Mouse (Mus musculus) forebrain, postnatal 0 days (tissue): ENCODE results near the gene Parp16. TPM values are rescaled to one million over a fixed set of nuclear protein-coding genes. Genes with fewer than 3 reads are reported as not detected.
"Not testable (repeated sequence)": the region's sequence is repeated elsewhere in the genome, so short reads cannot be mapped to it uniquely, and the experiment has no call there.

Experiments used
- ATAC-seq: fragments of 200-750 bp; cut with Nextera tagmentation; 2 replicates; pipeline ENCODE4 v1.8.0; 2017; ENCODE audit warnings: mild to moderate bottlenecking, moderate library complexity
- DNase-seq: peaks from one replicate; pipeline ENCODE4 v3.0.0-alpha.2; 2015
- H3K27ac ChIP-seq: fragments of 300-500 bp; sonication (generic); 2 replicates; pipeline ENCODE4 v1.5.1; 2014; ENCODE audit warnings: low read depth, mild to moderate bottlenecking, antibody characterized with exemption, low read length, moderate library complexity, mixed read lengths
- H3K27me3 ChIP-seq: fragments of 300-500 bp; sonication (generic); 2 replicates; pipeline ENCODE4 v1.6.1; 2014; ENCODE audit warnings: mild to moderate bottlenecking, low read length, mixed read lengths; ENCODE audit not compliant: insufficient read depth
- H3K36me3 ChIP-seq: fragments of 300-500 bp; sonication (generic); 2 replicates; pipeline ENCODE4 v1.6.1; 2014; ENCODE audit warnings: mild to moderate bottlenecking, moderate library complexity; ENCODE audit not compliant: insufficient read depth
- H3K4me1 ChIP-seq: fragments of 300-500 bp; sonication (generic); 2 replicates; pipeline ENCODE4 v1.6.1; 2014; ENCODE audit warnings: antibody characterized with exemption; ENCODE audit not compliant: insufficient read depth
- H3K4me2 ChIP-seq: fragments of 300-500 bp; sonication (generic); 2 replicates; pipeline ENCODE4 v1.6.1; 2014; ENCODE audit warnings: low read depth, mild to moderate bottlenecking, moderate library complexity
- H3K4me3 ChIP-seq: fragments of 300-500 bp; sonication (generic); 2 replicates; pipeline ENCODE4 v1.5.1; 2014; ENCODE audit warnings: low read depth, low read length, mixed read lengths
- H3K9ac ChIP-seq: fragments of 300-500 bp; sonication (generic); 2 replicates; pipeline ENCODE4 v1.6.1; 2014; ENCODE audit warnings: mild to moderate bottlenecking
- H3K9me3 ChIP-seq: fragments of 300-500 bp; sonication (generic); 2 replicates; pipeline ENCODE4 v1.6.1; 2016; ENCODE audit warnings: low read length
- CTCF ChIP-seq: sonication (generic); IDR thresholded peaks from 2 replicates; pipeline ENCODE4 v1.5.1; 2016; ENCODE audit warnings: antibody characterized with exemption, control low read depth, low read depth
- WGBS: fragments of 180-500 bp; shearing (Covaris S2); extraction: QIAGEN DNeasy Blood & Tissue Kit; methylation state at CpG from one replicate; pipeline ENCODE4 v1.1.7; 2014; 5-methylcytosine and 5-hydroxymethylcytosine counted together
- polyA plus RNA-seq: library from polyadenylated mRNA; unstranded; fragments of >200 nt; fragmentation: Nextera tagmentation; extraction: Ambion mirVana; gene quantifications from 2 replicates; pipeline ENCODE4 v1.2.1, GENCODE M21; 2015
- total RNA-seq: library from RNA; depleted of rRNA; stranded (reverse); fragments of >200 nt; gene quantifications from 2 replicates; pipeline ENCODE4 v1.2.3, GENCODE M21; 2014

The Parp16 gene
- total and polyA plus RNA-seq, 2 experiments from 2014 or later, result 6.1 to 6.7 TPM

DNA sequence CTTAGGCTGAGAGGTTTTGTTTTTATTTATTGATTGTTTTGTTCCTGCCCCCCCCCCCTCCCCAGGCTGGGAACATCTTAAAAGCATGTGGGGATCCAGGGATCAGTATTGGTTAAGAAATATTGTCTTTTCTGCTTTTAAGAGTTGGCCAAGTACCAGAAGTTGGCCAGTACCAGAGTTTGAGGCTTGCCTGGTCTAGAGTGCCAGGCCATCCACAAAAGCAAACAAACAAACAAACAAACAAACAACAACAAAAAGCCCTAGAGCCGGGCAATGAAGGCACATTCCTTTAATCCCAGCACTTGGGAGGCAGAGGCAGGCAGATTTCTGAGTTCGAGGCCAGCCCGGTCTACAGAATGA lies 5.8 kb downstream of the Parp16 start:
- 33% methylated on average over 3 of the region's 3 CpGs for WGBS
- Histone ChIP-seq H3K4me2 (no peak overlapping the region), H3K27ac (peak overlapping the region; percentile 89; the same call in 1 of the 2 replicates)

DNA sequence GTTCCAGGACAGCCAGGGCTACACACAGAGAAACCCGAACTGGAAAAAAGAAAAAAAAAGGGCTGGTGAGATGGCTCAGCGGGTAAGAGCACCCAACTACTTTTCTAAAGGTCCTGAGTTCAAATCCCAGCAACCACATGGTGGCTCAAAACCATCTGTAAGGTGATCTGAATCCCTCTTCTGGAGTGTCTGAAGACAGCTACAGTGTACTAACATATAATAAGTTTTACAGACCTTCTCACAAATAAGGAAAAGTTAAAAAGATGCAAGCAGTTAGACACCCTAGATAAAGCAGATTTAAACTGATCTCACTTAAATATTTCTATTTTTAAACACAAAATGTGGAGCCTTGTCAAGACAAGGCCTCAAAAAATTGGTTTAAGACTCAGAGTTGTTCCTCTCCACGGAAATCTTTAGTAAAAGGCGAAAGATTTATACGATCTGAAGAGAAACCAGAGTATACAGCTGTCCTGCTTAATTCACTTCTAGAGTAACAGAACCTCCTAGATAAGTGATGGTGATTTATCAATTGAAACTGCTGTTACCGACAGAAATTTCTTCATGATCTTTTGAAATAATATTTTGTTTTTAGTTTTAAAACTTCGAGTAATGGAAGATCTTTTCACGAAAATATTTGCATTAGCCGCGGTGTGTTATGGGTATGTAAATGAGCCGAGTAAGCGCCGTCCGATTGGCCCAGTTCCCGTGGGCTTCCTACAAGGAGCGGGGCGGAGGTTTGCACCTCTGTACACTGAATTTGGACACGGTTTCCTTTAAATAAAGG lies 6.4 kb downstream of the Parp16 start:
- no peak for TF ChIP-seq CTCF
- peak; percentile 91 for ATAC-seq

More for the DNA sequence above, 5.8 kb downstream of the Parp16 start:
- TF ChIP-seq CTCF, result no peak
- Histone ChIP-seq H3K27me3 (no peaks in the 10 kb centered on the region), H3K9me3 (no peaks in the 10 kb centered on the region), H3K36me3 (no peaks in the 10 kb centered on the region), H3K4me3 (no peak overlapping the region), H3K9ac (no peak overlapping the region), H3K4me1 (peaks cover 4% of the 10 kb centered on the region; the same call in 1 of the 2 replicates)
- DNase-seq (no peak), ATAC-seq (no peak)

DNA sequence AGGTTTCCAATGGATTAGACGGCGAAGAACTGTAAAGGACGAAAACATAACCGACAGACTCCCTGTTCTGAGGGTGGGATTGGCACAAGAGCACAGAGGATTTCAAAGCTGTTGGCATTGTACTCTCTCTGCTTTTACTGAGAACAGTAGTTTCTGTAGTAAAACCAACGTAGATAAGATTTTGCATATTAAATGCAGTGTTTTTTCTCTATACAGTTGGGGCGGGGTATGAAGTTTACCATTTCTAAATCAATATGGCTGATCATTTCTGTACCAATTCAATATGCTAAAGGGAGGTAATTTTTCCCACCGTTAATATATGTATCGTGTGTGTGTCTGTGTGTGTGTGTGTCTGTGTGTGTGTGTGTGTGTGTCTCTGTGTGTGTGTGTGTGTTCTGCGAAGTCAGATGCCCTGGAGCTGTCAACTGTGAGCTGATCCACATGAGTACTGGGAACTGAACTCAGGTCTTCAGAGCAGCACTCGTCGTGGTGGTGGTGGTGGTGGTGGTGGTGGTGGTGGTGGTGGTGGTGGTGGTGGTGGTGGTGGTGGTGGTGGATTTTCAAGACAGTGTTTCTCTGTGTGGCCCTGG lies 7.1 kb downstream of the Parp16 start:
- DNase-seq, result no peak
- 19% methylated on average over 11 of the region's 11 CpGs for WGBS
- TF ChIP-seq CTCF, result no peak

More for the DNA sequence above, 6.4 kb downstream of the Parp16 start:
- Histone ChIP-seq H3K27ac (peak overlapping the region; percentile 89), H3K9ac (peak overlapping the region; percentile 73), H3K4me1 (no peaks in the 10 kb centered on the region), H3K4me2 (peak overlapping the region; percentile 53), H3K4me3 (peak overlapping the region; percentile 50), H3K9me3 (no peaks in the 10 kb centered on the region), H3K36me3 (no peaks in the 10 kb centered on the region), H3K27me3 (no peaks in the 10 kb centered on the region)
- DNase-seq, result peak; percentile 97
- under 1% methylated on average over 18 of the region's 18 CpGs for WGBS

GRCm38 (mm10) chr9:65205049-65205815 lies 10.1 kb downstream of the Parp16 start:
- no peak for TF ChIP-seq CTCF
- Histone ChIP-seq H3K4me2 (no peak overlapping the region), H3K9ac (no peak overlapping the region), H3K36me3 (no peaks in the 10 kb centered on the region), H3K27ac (no peak overlapping the region), H3K4me1 (no peaks in the 10 kb centered on the region), H3K27me3 (no peaks in the 10 kb centered on the region), H3K9me3 (no peaks in the 10 kb centered on the region), H3K4me3 (no peak overlapping the region)
- no peak for DNase-seq
- no peak for ATAC-seq
- WGBS, result 73% methylated on average over 11 of the region's 11 CpGs

More for the DNA sequence above, 7.1 kb downstream of the Parp16 start:
- Histone ChIP-seq H3K27ac (peak overlapping the region; percentile 89), H3K27me3 (no peaks in the 10 kb centered on the region), H3K4me2 (peak overlapping the region; percentile 53), H3K36me3 (no peaks in the 10 kb centered on the region), H3K9me3 (no peaks in the 10 kb centered on the region), H3K4me1 (no peaks in the 10 kb centered on the region), H3K4me3 (peak overlapping the region; percentile 50), H3K9ac (peak overlapping the region; percentile 73)
- peak; percentile 8; the same call in 1 of the 2 replicates for ATAC-seq

GRCm38 (mm10) chr9:65207041-65207815 lies 12.1 kb downstream of the Parp16 start:
- not testable (repeated sequence) for H3K9ac ChIP-seq, DNase-seq, H3K4me2 ChIP-seq, ATAC-seq, H3K27ac ChIP-seq, H3K27me3 ChIP-seq, H3K4me3 ChIP-seq, H3K9me3 ChIP-seq, H3K4me1 ChIP-seq, H3K36me3 ChIP-seq
- WGBS, result 91% methylated on average over 7 of the region's 9 CpGs

- H3K27ac ChIP-seq, result no peak overlapping the region
- H3K4me1 ChIP-seq, result no peaks in the 10 kb centered on the region
- no peak for DNase-seq
- no peaks in the 10 kb centered on the region for H3K27me3 ChIP-seq
- no peak overlapping the region for H3K4me3 ChIP-seq
- no peaks in the 10 kb centered on the region for H3K36me3 ChIP-seq
- no peak for ATAC-seq
- no peak overlapping the region for H3K9ac ChIP-seq
- H3K9me3 ChIP-seq, result no peaks in the 10 kb centered on the region
- no peak for TF ChIP-seq CTCF
- WGBS, result 91% methylated on average over 32 of the region's 32 CpGs
- no peak overlapping the region for H3K4me2 ChIP-seq
Observed at GRCm38 (mm10) chr9:65208293-65209179, 13.4 kb downstream of the Parp16 start.
